Mouse (Mus musculus) lung, postnatal 10 days (tissue): ENCODE measurements around the gene Ccdc155.
A peak's percentile ranks its signal among the peaks of the same experiment; 100 is the strongest.

ENCODE experiments used
- DNase-seq: peaks from one replicate; pipeline ENCODE4 v3.0.0; 2021

Ccdc155 gene

DNA sequence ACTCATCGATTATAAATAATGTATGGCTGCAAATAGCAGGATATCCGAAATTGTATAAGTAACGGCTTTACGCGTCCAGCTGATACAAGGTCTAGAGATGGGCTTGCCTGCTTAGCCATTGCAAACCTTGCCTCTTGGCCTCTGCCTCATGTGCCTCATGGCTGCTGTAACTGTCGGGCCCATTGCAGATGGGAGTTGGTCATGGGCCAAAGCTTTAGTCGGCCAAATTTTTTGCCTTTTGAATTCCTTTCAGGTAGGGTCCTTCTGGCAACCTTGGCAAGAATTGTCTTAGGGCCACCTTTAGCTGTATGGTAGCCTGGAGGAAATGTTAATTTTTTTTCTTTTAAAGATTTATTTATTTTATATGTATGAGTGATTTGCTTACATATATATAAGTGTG lies 20.1 kb upstream of the Ccdc155 start:
- no peak for DNase-seq

DNA sequence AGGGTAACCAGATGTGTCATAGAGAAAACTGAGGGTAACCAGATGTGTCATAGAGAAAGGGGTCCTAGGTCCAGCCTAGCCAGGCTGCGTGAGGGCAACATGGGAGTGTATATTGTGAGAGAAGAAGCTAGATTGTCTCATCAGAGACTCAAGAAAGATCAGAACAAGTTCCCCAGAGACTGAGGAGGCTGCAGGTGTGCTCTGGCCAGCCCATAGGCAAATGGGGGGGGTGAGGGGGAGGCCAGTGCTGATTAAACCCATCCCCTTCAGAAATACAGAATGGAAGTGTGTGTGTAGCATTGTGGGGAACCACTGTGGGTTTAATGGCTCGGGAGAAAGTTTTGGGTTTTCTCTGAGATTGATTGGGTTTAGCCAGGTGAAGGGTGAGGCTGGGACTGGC lies 17.0 kb upstream of the Ccdc155 start:
- DNase-seq, result no peak

DNA sequence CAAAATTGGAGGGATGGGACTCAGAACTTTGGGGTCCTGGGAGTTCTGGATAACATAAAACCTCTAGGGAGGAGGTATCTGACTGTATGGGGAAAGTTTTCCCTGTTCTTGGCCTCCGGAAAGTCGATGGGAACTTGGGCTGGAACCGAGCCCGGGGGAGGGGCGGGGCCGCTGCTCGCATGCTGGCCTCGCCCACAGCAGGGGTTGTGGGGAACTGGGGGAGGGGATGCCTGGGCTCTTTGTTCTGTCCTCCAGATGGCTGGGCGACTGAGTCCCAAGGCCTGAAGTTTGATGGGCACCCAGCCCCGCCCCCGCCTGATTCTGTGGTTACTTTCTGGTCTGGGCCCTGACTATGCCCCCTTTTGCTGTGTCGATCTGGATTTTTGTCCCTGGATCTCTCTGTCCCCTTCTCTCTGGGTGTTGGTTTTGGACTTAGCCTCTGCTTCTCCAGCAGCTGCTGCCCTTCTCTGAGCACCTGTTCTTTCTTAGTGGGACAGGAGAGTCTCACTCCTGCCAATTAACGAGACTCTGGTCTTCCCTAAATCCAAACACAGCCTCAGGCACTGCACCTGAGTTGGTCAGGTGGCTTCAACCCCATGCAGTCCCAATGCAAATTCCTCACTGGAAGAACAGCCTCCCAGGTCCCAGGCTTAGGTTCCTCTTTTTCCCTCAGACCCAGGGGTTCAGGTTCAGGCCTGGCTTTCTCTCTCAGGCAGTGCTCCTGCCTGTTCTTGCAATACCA lies 11.9 kb upstream of the Ccdc155 start:
- DNase-seq, result peak; percentile 88

DNA sequence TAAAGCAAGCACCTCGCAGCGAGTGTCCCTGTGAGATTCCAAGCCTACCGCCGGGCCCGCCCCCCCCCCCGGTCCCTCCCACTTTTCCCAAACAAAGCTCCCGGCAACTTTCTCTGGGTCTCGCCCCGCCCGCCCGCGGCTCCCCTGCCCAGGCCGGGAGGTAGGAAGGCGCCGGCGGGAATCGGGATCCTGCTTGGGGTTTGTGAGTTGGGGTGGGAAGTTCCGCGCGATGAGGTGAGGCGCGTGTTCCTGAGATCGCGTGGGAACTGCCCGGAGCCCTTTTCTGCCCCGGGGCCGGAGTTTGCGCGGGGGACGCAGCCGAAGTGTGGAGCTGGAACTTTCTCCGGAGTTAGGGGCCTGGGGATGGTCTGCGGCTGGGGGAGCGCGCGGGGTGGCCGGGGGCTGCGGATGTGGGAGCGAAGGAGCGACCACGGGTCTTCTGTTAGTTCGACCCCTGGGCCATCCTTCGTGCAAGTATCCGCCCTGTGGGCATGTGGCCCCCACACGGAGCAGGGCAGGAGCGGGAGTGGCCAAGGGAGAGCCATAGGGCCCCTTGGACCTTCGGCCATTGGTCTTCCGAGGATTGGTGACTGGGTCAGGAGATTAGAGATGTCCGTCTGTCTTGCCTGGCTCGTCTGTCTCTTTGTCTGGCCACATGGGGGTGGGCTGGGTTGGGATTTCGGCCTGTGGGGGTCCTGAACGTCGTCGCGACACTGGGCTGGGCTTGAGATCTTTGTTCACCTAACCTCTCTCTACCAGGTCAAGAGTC lies 11.2 kb upstream of the Ccdc155 start, which contains the start of gene Tead2:
Tead2 (plus strand) TSS at position 81 of the 769 bp plus-strand sequence.
- peak; percentile 74 for DNase-seq

DNA sequence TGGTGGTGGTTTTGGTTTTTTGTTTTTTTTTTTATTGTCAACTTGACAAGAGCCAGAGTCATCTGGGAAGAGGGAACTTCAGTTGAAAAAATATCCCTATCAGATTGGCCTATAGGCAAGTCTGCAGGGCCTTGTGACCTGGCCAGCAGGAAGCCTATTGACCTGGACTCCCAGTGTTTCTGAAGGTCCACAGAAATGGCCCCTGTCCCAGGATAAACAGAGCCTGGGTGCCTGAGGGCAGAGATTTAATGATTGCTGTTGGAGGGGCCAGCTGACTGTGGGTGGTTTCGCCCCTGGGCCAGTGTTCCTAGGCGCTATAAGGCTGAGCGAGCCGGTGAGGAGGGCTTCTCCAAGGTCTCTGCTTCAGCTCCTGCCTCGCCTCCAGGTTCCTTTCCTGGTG lies 9.0 kb upstream of the Ccdc155 start:
- no peak for DNase-seq

DNA sequence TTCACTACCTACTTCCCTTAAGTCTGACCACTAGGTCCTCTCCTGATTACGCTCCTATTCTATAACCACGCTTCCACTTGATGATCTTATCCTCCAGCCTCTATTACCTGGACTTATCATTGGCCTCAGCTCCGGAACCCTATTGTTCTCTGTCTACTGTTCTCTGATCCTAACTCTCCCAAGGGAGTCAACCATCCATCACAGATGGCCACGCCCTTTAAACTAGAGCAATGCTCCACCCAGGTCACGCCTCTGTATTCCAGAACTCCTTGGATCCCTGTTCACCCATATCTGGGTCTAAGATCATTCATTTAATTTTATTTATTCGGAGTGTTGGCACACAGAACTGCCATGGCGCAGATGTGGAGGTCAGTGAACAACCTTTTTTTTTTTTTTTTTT lies 7.7 kb upstream of the Ccdc155 start:
- DNase-seq, result no peak

DNA sequence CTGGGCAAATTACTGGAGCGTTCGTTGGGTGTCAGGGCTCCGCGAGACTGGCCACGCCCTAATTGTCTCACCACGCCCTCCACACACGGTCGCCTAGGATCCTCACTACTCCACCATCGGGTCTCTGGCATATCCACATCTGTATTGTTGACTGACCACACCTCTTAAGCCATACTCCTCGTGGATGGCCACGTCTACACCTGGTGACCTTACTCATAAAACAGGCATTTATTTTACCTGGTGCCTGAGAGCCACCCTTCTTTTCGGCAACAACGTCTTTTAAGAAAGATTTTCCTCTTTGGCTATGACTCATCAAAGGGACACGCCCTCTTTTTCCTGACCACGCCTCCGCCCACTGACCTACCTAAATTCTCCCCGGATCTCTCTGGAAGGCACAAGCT lies 7.2 kb upstream of the Ccdc155 start, which contains the start of gene Dkkl1:
Dkkl1 (minus strand) TSS at position 297 of the 401 bp plus-strand sequence.
- no peak for DNase-seq

DNA sequence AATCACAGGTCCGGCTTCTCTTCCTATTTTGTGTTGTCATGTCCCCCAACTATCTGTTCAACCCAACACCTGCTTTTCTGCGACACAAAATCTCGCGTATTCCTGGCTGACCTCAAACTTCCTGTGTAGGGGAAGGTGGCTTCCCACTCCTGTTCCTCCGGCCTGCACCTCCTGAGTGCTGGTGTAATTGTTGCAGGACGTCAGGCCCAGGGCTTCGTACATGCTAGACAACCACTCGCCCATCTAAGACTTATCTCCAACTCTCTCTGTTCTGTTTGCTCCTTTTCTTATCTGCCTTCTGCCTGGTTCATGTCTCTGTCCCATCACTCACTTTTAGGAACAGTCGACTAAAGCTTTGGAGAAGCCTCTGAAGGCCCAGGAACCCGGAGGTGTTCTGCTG lies 6.4 kb upstream of the Ccdc155 start:
- no peak for DNase-seq

DNA sequence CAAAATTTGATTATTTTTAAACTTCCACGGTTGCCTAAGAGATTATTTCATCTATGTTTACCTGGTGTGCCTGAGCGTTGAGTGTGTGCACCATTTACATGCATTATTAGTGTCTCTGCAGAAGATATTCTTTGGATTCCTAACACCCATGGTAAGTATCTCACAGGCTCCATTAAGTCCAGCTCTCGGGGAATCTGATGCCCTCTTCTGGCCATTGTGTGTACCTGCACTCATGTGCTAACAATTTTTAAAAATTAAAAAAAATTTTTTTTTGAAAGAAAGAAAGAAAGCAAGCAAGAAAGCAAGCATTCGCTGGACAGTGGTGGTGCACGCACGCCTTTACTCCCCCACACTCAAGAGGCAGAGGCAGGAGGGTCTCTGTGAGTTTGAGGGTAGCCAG lies 3.6 kb upstream of the Ccdc155 start:
- no peak for DNase-seq

DNA sequence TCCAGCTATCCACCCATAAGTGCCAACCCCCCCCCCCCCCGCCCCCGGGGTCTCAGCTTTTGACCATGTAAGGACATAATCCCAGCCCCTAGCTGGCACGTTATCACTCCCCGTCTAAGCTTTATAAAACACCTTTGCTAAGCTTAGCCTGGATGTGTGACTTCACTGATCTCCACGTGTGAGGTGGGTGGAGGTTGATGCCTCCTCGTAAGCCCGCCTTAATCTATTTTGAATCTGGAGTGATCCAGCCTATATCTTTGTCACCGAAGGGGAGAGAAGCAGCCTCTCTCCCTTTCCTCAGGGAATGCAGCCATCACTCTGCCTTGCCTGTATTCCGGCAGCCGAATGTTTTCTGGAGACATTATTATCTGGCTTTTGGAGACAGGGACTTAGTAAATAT lies 2.0 kb downstream of the Ccdc155 start:
- DNase-seq, result no peak

DNA sequence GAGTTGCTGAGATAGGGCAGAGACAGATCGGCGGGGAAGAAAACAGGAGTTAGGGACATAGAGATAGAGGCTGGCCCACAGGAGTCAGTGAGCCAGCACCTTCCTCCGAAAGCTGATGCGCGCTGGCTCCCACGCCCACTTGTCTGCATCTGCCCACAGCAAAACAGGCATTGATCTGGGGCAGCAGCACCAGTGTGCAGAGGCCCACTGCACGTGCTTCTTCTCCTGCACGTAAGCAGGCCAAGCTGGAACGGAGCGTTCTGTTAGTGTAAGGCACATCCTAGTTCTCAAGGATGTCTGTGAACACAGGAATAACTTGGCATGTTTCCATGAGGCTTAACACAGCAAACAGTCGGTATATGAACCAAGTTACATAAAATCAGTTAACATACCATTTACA lies 5.7 kb downstream of the Ccdc155 start:
- DNase-seq, result no peak

DNA sequence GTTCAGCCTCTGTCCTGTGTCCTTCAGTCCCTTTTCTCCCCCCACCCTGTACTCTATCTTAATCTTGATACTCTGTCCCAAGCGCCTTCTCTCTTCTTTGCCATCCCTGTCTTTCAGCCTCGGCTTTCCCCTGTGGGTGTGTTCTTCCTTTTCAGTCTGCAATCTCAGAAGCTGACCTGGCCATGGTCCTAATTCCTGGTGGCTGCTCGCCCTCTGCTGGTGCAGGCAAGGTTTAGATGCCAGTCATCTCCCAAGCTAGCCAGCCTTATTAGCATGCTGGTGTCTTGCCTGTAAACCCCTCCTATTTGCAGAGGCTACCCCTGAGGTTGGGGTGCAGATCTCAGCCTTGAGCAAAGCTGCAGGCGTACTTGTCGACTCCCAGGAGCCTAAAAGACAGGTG lies 6.3 kb downstream of the Ccdc155 start:
- peak; percentile 87 for DNase-seq

DNA sequence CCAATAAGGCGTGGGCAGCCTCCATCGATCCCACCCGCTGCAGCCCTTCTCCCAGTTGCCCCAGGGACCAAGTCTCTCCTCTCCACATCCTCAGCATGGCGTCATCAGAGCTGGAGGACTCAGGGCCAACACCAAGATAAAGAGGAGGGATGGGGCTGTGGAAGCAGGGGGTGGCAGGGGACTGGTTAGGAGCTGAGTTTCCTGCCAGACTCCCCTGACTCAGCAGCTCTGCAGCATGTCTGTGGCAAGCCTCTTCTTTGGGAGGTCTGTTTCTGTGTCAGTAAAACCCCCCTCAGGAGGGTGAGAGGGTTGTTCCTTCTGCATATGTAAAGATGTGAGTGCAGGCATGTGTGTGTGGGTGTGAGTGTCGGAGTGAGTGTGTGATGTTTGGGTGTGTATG lies 7.7 kb downstream of the Ccdc155 start:
- DNase-seq, result no peak

DNA sequence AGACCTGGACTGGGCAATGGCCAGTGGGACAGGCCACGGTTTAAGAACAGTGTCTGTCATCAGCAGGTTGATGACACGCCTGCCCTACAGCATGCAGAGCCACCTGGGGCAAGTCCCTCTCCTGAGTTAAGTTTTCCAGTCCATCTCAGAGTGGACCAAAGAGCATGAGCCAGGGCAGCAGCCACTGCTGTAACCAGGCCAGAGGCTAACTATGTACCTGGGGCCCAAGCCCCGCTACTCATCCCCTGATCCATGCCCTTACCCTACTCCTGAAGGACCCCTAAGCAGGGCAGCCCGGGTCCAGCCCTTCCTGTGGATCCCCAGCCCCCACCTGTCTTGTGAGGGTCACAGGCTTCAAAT lies 8.5 kb downstream of the Ccdc155 start:
- no peak for DNase-seq

DNA sequence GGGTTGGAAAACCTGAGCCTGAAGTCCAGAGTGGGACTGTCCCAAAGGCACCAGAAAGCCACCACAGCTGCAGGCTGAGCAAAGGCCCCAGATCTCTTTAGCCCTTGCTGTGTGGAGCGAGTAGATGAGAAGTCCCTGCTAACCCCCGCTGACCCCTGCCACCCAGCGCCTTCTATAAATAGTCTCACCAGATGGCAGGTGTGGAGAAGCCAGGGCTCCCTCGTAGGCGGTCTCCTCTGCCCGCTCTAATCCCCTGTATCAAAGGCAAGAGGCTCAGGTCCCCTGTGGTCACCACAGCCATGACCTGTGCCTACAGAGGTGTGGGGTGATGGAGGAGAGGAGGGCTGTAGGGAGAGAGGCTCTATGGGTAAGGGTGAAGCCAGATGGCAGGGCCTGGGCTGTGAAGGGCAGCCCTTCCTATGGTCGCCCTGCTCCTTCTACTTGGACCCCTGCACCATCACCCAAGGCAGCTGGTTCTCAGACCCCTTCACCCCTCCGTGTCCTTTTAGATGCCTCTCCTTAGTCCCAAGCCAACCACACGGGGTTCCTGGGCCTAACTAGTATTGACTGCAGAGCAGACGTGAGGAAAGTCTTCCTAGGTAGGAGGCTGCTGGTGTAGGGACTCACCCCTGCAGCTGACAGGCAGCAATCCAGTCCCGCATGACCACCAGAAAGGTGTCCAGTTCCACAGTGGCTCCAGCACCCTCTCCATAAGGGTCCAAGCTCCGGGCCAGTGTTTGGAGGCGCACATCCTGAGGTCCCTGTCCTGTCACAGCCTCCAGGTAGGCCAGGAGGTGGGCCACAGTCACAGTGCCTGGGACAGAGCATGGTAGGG lies 9.1 kb downstream of the Ccdc155 start:
- DNase-seq, result no peak

DNA sequence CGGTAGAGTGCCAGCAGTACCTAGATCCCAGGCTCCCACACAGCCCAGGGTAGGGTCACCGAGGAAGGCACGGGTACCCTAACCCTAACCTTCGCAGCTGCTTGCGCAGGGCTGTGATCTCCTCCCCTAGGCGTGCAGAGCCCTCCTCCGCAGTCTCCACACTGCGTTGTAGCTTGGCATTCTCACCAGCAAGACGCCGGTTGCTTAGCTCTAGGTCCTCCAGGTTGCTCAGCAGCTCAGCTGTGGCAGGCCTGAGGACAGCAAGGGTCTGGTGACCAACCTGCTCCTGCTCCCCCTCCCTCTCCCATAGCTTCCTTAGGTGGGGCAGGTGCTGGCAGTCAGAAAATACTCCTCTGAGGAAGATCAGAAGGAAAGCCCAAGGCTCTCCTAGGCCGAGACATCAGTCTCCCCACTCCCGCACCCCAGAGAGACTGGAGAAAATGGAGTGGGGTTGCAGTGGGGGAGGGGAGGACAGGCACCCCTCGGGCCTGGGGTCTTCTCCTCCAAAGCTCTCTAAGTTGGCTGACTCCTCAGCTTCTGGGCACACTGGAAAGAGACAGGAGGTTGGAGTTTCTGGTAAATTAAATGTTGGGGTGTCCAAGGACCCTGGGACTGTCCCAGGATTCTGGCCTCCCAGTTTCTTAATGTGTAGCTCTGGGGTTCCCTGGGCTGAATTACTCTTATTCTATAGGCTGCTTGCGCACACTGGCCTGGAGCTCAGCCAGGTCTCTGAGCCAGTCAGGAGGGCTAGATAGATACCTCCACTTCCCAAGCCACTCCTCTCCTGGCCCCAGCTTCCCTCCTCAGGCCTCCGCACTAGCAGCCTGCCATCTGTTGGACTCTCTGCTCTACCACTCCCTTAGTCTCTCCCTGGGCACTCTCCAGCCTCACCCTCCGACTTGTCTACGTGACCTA lies 10.6 kb downstream of the Ccdc155 start:
- DNase-seq, result no peak

DNA sequence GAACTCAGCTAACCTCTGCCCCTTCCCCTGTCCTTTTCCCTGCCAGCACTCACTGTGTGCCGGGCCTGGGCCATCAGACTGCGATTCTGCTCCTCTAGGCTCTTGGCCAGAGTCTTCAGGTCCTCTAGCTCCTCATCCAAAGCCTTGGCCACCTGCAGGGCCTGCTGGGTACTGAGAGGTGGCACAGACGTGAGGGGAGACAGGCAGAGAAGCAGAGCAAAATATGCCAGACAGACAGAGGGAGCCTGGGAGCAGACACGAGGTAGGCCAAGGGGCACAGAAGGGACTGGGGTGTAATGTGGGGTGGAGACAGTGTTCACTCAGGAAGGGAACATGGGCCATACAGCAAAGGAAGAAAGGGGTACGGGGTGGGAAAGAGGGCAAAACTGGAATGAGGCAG lies 11.3 kb downstream of the Ccdc155 start:
- no peak for DNase-seq

DNA sequence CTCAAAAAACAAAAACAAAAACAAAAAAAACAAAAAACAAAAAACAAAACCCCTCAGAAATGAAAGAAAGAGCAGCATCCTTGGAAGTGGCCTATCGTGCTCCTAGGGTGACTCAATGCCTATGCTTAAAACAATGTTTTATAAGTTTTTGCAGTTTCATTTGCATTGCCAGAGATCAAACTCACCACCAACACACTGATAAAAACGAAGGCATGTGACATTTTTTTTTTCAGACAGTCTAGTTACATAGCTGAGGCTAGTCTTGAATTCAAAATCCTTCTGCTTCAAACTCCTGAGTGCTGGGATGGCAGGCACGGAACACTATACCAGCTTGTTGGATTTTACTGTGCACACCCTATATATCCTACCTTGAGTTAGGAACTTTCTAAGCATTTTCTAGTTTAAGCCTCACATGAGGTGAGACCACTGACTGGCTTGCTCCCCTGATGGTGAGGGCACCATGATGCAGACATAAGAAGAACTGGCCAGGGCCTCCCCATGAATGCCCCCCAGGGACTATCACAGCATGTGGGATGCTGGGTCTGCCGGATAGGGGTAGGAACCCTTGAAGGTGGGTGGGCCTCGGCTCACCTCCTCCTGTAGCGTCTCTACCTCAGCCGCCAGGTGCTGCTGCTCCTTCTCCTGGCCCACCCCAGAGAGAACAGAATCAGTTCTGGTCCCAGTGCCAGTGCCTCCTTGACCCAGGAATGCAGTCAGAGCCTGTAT lies 11.9 kb downstream of the Ccdc155 start:
- DNase-seq, result no peak

DNA sequence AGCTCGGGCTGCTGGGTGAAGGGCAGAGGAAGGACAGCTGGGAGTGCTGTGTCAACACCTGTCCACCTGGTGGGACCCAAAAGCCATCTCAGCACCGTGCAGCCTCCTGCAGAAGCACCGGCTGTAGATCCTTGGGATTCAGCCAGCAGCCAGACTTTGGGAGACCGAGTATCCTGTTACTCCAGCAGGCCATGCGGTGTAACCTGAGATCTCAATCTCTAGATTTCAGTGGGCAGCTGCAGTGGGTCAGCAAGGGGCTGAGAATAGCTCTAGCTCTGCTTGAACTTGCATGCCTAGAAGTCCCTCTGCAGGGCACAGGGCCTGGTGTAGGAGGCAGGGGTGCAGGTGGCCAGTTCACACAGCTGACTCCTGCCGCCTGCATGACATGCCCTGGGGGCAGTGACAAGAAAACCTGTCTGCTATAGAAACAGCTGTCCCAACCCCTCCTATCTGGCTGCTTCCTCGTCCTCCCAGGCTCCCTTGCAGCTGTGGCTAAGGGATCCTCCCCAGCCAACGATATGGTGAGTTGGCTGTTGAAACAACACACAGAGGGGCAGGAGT lies 12.8 kb downstream of the Ccdc155 start:
- DNase-seq, result no peak

DNA sequence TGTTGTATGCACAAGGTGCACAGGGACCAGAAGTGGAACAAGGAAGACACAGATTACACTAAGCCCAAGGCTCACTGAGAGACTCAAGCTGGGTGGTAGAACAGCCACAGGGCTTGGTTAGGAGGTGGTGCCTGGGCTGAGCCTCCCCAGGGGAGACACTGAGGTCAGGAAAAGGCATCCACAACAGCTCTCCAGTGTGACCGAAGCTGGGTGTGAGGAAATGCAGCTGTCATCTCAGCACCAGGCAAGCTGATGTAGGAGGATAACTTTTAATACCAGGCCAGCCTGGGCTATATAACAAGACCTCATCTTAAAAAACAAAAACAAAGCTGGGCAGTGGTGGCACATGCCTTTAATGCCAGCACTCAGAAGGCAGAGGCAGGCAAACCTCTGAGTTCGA lies 13.5 kb downstream of the Ccdc155 start:
- DNase-seq, result no peak

DNA sequence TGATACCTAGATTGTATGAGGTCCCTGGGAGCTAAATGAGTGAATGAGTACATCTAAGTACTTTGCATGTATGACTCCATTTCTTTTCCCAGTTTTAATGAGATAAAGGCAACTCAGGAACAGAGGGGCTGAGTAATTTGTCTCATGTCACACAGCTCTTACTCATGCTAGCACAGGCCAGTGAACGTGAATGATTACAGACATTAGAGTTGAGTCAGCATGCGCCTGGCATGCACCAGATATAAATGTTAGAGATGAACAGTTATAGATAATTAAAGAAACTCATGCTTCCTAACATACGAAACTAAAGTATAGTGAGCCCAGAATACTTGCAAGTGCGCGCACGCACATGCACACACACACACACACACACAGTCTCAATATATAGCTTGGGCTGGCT lies 14.5 kb downstream of the Ccdc155 start:
- no peak for DNase-seq
